Mouse (Mus musculus) ES-E14 (cell line): ENCODE data around the gene Inpp5k. TPM values are rescaled to one million over a fixed set of nuclear protein-coding genes. Genes with fewer than 3 reads are reported as not detected.

Experiments
- DNase-seq: peaks from one replicate; pipeline ENCODE4 v3.0.0-alpha.2; 2013; ENCODE audit warnings: low read depth, low spot score
- H3K27ac ChIP-seq: 2 replicates; pipeline ENCODE4 v1.5.1; 2012; ENCODE audit warnings: low read depth, mild to moderate bottlenecking, low read length, moderate library complexity, mixed read lengths; ENCODE audit not compliant: poor library complexity, insufficient read depth, severe bottlenecking
- H3K36me3 ChIP-seq: 2 replicates; pipeline ENCODE4 v1.6.1; 2012; ENCODE audit warnings: mild to moderate bottlenecking, low read length, moderate library complexity, mixed read lengths; ENCODE audit not compliant: control insufficient read depth, poor library complexity, insufficient read depth, severe bottlenecking
- H3K4me1 ChIP-seq, 2 experiments: fragments of 150-350 bp in 1 of 2; sonication (generic) in 1 of 2; 2 replicates each; pipeline ENCODE4 v1.6.1; 2012; ENCODE audit warnings: low read length in 2 of 2, mild to moderate bottlenecking in 1 of 2, mixed read lengths in 1 of 2; ENCODE audit not compliant: control insufficient read depth in 2 of 2, insufficient read depth in 2 of 2, poor library complexity in 1 of 2
- H3K4me3 ChIP-seq, 2 experiments: fragments of 150-350 bp in 1 of 2; sonication (generic) in 1 of 2; 2 replicates each; pipeline ENCODE4 v1.5.1; 2012; ENCODE audit warnings: low read length in 2 of 2, low read depth in 1 of 2, mild to moderate bottlenecking in 1 of 2, mixed read lengths in 1 of 2; ENCODE audit not compliant: insufficient read depth in 1 of 2, poor library complexity in 1 of 2, severe bottlenecking in 1 of 2
- H3K9ac ChIP-seq: 2 replicates; pipeline ENCODE4 v1.6.1; 2012; ENCODE audit warnings: low read depth, mild to moderate bottlenecking, low read length, mixed read lengths; ENCODE audit not compliant: poor library complexity, insufficient read depth, severe bottlenecking
- H3K9me3 ChIP-seq: fragments of 150-350 bp; sonication (generic); 2 replicates; pipeline ENCODE4 v1.6.1; 2012; ENCODE audit warnings: low read depth, mild to moderate bottlenecking, low read length; ENCODE audit not compliant: control insufficient read depth, insufficient read depth
- CHD2 ChIP-seq: IDR thresholded peaks from 2 replicates; pipeline ENCODE4 v1.6.1; 2014; ENCODE audit warnings: mild to moderate bottlenecking, low read depth, low read length, inconsistent platforms
- HCFC1 ChIP-seq: IDR thresholded peaks from 2 replicates; pipeline ENCODE4 v1.6.1; 2012; ENCODE audit warnings: low read length, inconsistent platforms, borderline replicate concordance; ENCODE audit not compliant: insufficient read depth
- MAFK ChIP-seq: IDR thresholded peaks from 2 replicates; pipeline ENCODE4 v1.6.1; 2014; ENCODE audit warnings: mild to moderate bottlenecking, low read depth, low read length, inconsistent platforms; ENCODE audit not compliant: insufficient read depth
- ZC3H11A ChIP-seq: IDR thresholded peaks from 2 replicates; pipeline ENCODE4 v1.6.1; 2012; ENCODE audit warnings: low read depth, mild to moderate bottlenecking, inconsistent platforms, low read length, borderline replicate concordance
- ZNF384 ChIP-seq: IDR thresholded peaks from 2 replicates; pipeline ENCODE4 v1.6.1; 2012; ENCODE audit warnings: low read depth, low read length, inconsistent platforms
- in situ Hi-C, 2 experiments: fragments of 600-800 bp; cut with MboI; formaldehyde crosslinking; loops; one replicate each; pipeline ENCODE4 v1.15.1; 2025; ENCODE audit warnings: low sequenced_read_pairs in 2 of 2, inconsistent platforms in 1 of 2; ENCODE audit not compliant: unreplicated experiment in 2 of 2
- total RNA-seq: library from RNA; depleted of rRNA; stranded (reverse); fragments of 300-350 nt; gene quantifications from 2 replicates; pipeline ENCODE4 v1.2.3, GENCODE M21; 2012

Inpp5k gene
- total RNA-seq, 1 experiment, result 12.2 TPM

DNA sequence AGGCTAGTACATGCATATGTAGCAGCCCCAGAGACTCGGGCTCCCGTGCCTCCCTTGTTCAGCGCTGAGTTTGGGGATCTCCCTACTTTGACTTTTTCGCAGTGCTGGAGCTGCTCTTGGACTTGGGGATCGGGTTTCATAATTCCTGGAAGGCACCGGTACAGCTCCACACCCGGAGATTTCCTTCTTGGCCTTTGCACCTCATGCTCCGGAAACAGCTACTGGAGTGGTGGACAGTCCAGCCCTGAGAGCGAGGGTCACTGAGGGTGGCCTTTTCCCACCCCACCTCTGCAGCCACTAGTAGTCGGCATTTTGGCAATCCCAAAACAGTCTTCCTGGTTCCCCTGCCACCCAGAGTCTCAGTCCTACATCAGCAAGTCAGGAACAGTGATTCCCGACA lies 4.5 kb downstream of the Inpp5k start:
- H3K36me3 ChIP-seq, result peaks cover 10% of the 10 kb centered on the region; the same call in 1 of the 2 replicates
- H3K9ac ChIP-seq, result no peak overlapping the region
- in situ Hi-C loops, result no loop called here
- TF ChIP-seq HCFC1 (no peak), ZNF384 (no peak), MAFK (no peak), ZC3H11A (no peak), CHD2 (no peak)
- H3K4me3 ChIP-seq, result no peak overlapping the region
- H3K9me3 ChIP-seq, result no peaks in the 10 kb centered on the region
- no peak overlapping the region for H3K27ac ChIP-seq
- no peak for DNase-seq
- peaks cover 0 to 3% of the 10 kb centered on the region in 2 experiments; a peak in 2 of 4 replicates for H3K4me1 ChIP-seq

DNA sequence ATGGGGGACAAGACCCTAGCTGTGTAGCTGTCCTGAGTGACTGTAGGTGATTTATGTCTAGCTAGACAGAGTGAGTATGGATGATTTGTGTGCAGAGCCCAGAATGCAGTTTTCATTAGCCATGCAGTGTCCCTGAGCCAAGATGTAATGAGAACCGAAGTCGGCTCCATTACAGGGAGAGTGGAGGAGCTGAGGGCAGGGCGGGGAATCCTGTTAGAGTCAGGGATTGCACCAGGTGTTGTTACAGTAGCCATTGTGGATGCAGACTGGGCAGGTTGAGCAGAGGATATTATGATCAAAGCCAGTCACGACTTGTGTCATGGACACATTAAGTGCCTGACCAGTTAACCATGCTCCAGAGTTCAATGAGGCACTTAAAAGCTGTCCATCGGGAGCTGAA lies 12.5 kb downstream of the Inpp5k start:
- in situ Hi-C loops, result no loop called here
- TF ChIP-seq ZC3H11A (no peak), MAFK (no peak), CHD2 (no peak), HCFC1 (no peak), ZNF384 (no peak)
- no peak overlapping the region for H3K27ac ChIP-seq
- H3K4me3 ChIP-seq, result no peak overlapping the region
- no peak for DNase-seq
- peaks cover 12% of the 10 kb centered on the region; the same call in 1 of the 2 replicates for H3K36me3 ChIP-seq
- H3K4me1 ChIP-seq, result 0 out of 4 replicates have a peak, but pooled peaks cover 0 to 2% of the 10 kb centered on the region in 2 experiments
- H3K9ac ChIP-seq, result no peak overlapping the region
- H3K9me3 ChIP-seq, result no peaks in the 10 kb centered on the region

DNA sequence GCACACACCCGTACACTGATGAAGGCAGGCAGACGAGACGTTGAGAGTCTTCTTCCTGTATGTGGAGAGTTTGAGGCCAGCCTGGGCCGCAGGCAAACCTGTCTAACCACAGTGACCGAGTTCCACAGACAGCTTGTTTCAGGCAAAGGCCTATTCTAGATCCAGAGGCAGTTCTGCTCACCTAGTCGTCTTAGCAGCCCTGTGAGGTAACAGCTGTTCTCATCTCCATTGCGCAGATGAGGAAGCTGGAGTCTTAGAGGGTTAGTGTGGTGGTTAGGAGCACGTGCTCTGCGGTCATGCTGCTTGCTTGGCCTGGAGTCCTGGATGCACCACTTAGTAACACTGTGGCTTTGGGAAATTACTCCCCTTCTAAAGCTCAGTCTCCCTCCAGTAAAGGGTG lies 13.9 kb downstream of the Inpp5k start:
- DNase-seq, result no peak
- Histone ChIP-seq H3K4me1 (peaks cover 0 to 2% of the 10 kb centered on the region in 2 experiments; a peak in 1 of 4 replicates), H3K27ac (no peak overlapping the region), H3K9ac (no peak overlapping the region), H3K36me3 (peaks cover 10% of the 10 kb centered on the region; the same call in 1 of the 2 replicates), H3K4me3 (no peak overlapping the region), H3K9me3 (no peaks in the 10 kb centered on the region)
- in situ Hi-C loops, result no loop called here
- no peak for TF ChIP-seq ZC3H11A
- no peak for TF ChIP-seq ZNF384
- TF ChIP-seq MAFK, result no peak
- no peak for TF ChIP-seq HCFC1
- no peak for TF ChIP-seq CHD2

DNA sequence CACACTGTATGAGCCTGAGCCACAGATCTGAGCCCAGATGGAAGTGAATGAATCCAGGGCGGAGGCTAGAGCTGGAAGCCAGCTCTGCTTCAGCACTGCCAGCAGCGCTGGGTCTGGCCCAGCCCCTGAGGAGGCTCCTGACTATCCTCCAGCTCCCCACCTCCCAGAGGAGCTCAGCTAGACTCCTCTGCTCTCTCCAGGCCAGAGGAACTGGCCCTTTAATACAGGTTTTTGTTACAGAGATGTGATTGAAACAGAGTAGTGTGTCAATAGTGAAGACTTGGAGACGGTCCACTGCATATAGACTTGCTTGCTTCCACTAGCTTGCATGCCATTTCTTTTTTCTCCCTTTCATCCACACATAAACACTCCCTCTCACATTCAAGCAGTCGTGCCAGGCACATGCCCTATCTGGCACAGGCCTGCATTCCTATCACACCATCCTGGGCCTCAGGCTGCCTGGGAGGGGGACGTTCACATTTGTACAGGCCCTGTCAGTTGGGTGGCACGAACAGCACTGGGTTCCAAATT lies 17.0 kb downstream of the Inpp5k start:
- no peaks in the 10 kb centered on the region for H3K9me3 ChIP-seq
- no peak overlapping the region for H3K9ac ChIP-seq
- peaks cover 6% of the 10 kb centered on the region; the same call in 1 of the 2 replicates for H3K36me3 ChIP-seq
- no peak for DNase-seq
- TF ChIP-seq ZNF384, result no peak
- no peak for TF ChIP-seq HCFC1
- TF ChIP-seq ZC3H11A, result no peak
- no peak for TF ChIP-seq MAFK
- no peak for TF ChIP-seq CHD2
- no peak overlapping the region for H3K4me3 ChIP-seq
- in situ Hi-C loops, result no loop called here
- peaks cover 0 to 7% of the 10 kb centered on the region in 2 experiments; a peak in 2 of 4 replicates for H3K4me1 ChIP-seq
- H3K27ac ChIP-seq, result no peak overlapping the region

DNA sequence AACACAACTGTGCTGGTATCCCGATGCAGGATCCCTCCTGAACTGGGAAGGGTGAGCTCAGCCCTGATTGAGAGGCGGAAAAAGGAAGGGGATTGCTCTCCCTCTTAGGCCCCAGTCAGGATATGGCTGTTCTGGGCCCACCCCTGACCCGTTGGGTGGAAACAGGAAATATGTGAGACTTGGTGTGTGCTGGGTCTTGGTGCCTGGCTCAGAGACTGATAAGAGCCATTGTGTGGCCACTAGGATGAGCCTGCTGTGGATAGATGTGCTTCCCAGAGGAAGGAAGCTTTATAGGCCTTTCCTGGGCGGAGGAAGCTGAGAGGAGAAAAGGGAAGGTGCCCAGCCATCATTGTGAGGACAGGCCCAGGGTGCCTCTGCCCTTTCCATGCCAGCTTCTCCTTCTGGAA lies 18.4 kb downstream of the Inpp5k start:
- no peaks in the 10 kb centered on the region for H3K9me3 ChIP-seq
- H3K27ac ChIP-seq, result no peak overlapping the region

More for the DNA sequence above, 18.4 kb downstream of the Inpp5k start:
- no peak for TF ChIP-seq CHD2
- DNase-seq, result no peak
- in situ Hi-C loops, result no loop called here
- peaks cover 6% of the 10 kb centered on the region; the same call in 1 of the 2 replicates for H3K36me3 ChIP-seq
- H3K9ac ChIP-seq, result no peak overlapping the region
- H3K4me1 ChIP-seq, result peaks cover 0 to 11% of the 10 kb centered on the region in 2 experiments; a peak in 2 of 4 replicates
- no peak overlapping the region for H3K4me3 ChIP-seq
